Mouse (Mus musculus) midbrain, embryonic 16.5 days (tissue): ENCODE data around the gene Hdlbp. TPM values are rescaled to one million over a fixed set of nuclear protein-coding genes. Genes with fewer than 3 reads are reported as not detected.
A peak's percentile ranks its signal among the peaks of the same experiment; 100 is the strongest.
"Not testable (repeated sequence)": the region's sequence is repeated elsewhere in the genome, so short reads cannot be mapped to it uniquely, and the experiment has no call there.

Experiments used
- ATAC-seq: fragments of 200-750 bp; cut with Nextera tagmentation; 2 replicates; pipeline ENCODE4 v1.8.0; 2017; ENCODE audit warnings: moderate TSS enrichment
- H3K27ac ChIP-seq: fragments of 300-500 bp; sonication (generic); 2 replicates; pipeline ENCODE4 v1.5.1; 2014; ENCODE audit warnings: mild to moderate bottlenecking, low read length, mixed read lengths
- H3K27me3 ChIP-seq: fragments of 300-500 bp; sonication (generic); 2 replicates; pipeline ENCODE4 v1.6.1; 2014; ENCODE audit warnings: low read depth, low read length, mixed read lengths; ENCODE audit not compliant: control insufficient read depth, insufficient read depth
- H3K36me3 ChIP-seq: fragments of 300-500 bp; sonication (generic); 2 replicates; pipeline ENCODE4 v1.6.1; 2014; ENCODE audit warnings: mild to moderate bottlenecking, low read length, moderate library complexity, mixed read lengths; ENCODE audit not compliant: control insufficient read depth, insufficient read depth
- H3K4me1 ChIP-seq: fragments of 300-500 bp; sonication (generic); 2 replicates; pipeline ENCODE4 v1.6.1; 2014; ENCODE audit warnings: mild to moderate bottlenecking, low read length, mixed read lengths; ENCODE audit not compliant: control insufficient read depth, insufficient read depth
- H3K4me2 ChIP-seq: fragments of 300-500 bp; sonication (generic); 2 replicates; pipeline ENCODE4 v1.6.1; 2014; ENCODE audit warnings: mild to moderate bottlenecking, low read length, mixed read lengths
- H3K4me3 ChIP-seq: fragments of 300-500 bp; sonication (generic); 2 replicates; pipeline ENCODE4 v1.5.1; 2014; ENCODE audit warnings: low read depth, mild to moderate bottlenecking, low read length, moderate library complexity, mixed read lengths
- H3K9ac ChIP-seq: fragments of 300-500 bp; sonication (generic); 2 replicates; pipeline ENCODE4 v1.6.1; 2014; ENCODE audit warnings: low read depth, low read length, mixed read lengths
- H3K9me3 ChIP-seq: fragments of 300-500 bp; sonication (generic); replicated peaks from 2 replicates; pipeline ENCODE4 v1.6.1; 2014; ENCODE audit warnings: mild to moderate bottlenecking, low read length, mixed read lengths; ENCODE audit not compliant: control insufficient read depth, poor library complexity, severe bottlenecking
- WGBS: fragments of 180-500 bp; shearing (Covaris S2); extraction: QIAGEN DNeasy Blood & Tissue Kit; methylation state at CpG from one replicate; pipeline ENCODE4 v1.1.7; 2014; 5-methylcytosine and 5-hydroxymethylcytosine counted together
- polyA plus RNA-seq: library from polyadenylated mRNA; unstranded; fragments of >200 nt; fragmentation: Nextera tagmentation; extraction: Ambion mirVana; gene quantifications from 2 replicates; pipeline ENCODE4 v1.2.1, GENCODE M21; 2015

Gene Hdlbp
- polyA plus RNA-seq, 1 experiment from 2014 or later = 53.5 TPM

DNA sequence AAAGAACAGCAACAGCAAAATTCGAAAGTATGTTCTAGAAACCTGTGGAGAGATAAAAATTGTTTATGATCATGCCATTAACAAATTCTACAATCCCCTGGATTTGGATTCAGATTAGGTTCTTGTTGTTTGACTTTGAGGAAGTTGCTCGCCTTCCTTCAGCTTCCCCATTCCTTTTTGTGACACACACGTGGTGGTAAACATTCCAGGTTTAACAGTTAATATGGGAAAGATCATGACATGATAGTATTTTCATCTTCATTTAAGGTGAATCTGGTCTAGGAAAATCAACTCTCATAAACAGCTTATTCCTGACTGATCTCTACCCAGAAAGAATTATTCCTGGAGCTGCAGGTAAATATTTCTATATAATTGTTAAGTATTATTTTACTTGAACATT lies 16.7 kb upstream of the Hdlbp start:
- Histone ChIP-seq H3K9me3 (no peaks in the 10 kb centered on the region), H3K27me3 (no peaks in the 10 kb centered on the region), H3K4me1 (no peaks in the 10 kb centered on the region), H3K4me3 (no peak overlapping the region), H3K4me2 (no peak overlapping the region), H3K9ac (no peak overlapping the region), H3K27ac (no peak overlapping the region), H3K36me3 (peaks cover 8% of the 10 kb centered on the region)
- no peak for ATAC-seq
- WGBS = 84% methylated on average over 3 of the region's 3 CpGs

DNA sequence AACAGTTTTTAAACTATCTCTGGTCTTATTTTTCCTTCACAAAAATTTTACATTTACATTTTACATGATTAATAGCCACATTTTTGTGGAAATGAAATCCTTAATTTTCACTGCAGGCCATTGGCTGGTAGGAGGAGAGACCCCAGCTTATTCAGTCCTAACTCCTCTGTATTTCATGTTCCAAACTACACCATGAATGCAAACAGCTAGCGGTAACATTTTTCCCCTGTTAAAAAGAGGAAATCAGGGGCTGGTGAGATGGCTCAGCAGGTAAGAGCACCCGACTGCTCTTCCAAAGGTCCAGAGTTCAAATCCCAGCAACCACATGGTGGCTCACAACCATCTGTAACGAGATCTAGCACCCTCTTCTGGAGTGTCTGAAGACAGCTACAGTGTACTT lies 7.7 kb upstream of the Hdlbp start:
- ATAC-seq, H3K9ac ChIP-seq, H3K4me3 ChIP-seq, H3K4me1 ChIP-seq, H3K4me2 ChIP-seq, H3K36me3 ChIP-seq, H3K9me3 ChIP-seq, H3K27ac ChIP-seq, H3K27me3 ChIP-seq: not testable (repeated sequence)
- WGBS = 99% methylated on average over 2 of the region's 3 CpGs

GRCm38 (mm10) chr1:93479476-93480083 lies 965 bp upstream of the Hdlbp start:
- peak; percentile 2; the same call in 1 of the 2 replicates for ATAC-seq
- peak overlapping the region; percentile 88 for H3K9ac ChIP-seq
- WGBS = 5% methylated on average over 23 of the region's 23 CpGs
- H3K4me1 ChIP-seq = peaks cover 17% of the 10 kb centered on the region
- H3K36me3 ChIP-seq = no peaks in the 10 kb centered on the region
- no peaks in the 10 kb centered on the region for H3K9me3 ChIP-seq
- peak overlapping the region; percentile 87 for H3K4me3 ChIP-seq
- peak overlapping the region; percentile 67 for H3K4me2 ChIP-seq
- peak overlapping the region; percentile 97 for H3K27ac ChIP-seq
- H3K27me3 ChIP-seq = no peaks in the 10 kb centered on the region

DNA sequence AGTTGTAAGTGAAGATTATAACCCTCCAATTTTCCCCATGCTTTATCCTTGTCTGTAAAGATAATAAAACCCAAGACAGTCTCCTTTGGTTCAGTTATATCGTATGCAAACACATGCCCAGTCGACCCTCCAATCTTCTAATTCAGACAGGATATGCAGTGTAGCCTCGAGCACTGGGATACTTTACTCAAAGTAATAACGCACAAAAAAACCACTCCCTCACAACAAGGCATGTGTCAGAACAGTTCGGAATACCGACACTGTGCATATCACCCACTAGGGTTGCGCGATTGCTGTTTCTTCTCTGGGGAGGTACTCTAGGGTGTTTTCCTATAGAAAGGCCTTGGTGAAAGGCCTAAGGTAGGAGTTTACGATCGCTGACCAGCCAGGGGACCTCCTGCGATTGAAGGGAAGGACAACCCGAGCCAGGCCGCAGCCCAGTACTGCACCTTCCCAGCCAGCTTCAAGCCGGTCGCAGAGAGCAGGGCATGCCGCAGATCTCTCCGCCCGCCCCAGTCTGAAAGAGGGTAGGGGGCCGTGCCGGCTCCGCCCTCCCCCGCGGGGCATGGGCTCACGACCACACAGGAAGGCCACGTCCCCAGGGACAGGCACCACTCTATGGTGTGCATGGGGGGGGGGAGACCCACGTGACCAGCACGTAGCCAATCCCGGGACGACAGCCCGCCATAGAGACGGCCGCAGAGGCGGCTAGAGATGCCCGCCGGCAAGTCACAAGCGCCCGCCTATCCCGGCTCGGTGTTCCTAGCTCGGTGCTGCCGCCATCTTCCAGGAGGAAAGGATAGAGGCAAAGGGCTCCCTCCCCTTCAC lies 643 bp downstream of the Hdlbp start:
- Histone ChIP-seq H3K27ac (peak overlapping the region; percentile 97), H3K4me1 (peaks cover 17% of the 10 kb centered on the region), H3K4me3 (peak overlapping the region; percentile 87), H3K27me3 (no peaks in the 10 kb centered on the region), H3K4me2 (peak overlapping the region; percentile 54), H3K9me3 (no peaks in the 10 kb centered on the region), H3K36me3 (no peaks in the 10 kb centered on the region), H3K9ac (peak overlapping the region; percentile 92)
- ATAC-seq = peak; percentile 97
- WGBS = under 1% methylated on average over 40 of the region's 41 CpGs

DNA sequence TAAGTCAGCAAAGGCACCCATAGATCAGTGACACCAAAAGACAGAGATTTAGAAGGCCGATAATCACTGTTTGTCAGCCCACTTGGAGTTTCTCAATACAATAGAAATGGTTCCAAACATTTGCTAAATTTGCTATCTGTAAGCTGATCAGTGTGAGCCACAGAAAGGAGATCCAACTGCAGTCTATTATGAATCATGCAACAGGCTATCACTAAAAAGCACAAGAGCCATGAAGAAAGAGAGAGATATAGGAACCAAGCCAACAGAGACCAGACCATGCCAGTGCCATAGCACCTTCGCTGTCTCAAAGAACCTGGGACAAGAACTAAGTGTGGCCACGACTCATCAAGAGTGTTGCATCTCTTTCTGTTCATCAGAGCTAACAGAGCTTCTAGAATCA lies 2.9 kb downstream of the Hdlbp start:
- no peaks in the 10 kb centered on the region for H3K27me3 ChIP-seq
- H3K9me3 ChIP-seq = no peaks in the 10 kb centered on the region
- no peaks in the 10 kb centered on the region for H3K36me3 ChIP-seq
- H3K4me1 ChIP-seq = peaks cover 13% of the 10 kb centered on the region
- no peak overlapping the region for H3K4me2 ChIP-seq
- ATAC-seq = no peak
- H3K9ac ChIP-seq = no peak overlapping the region
- H3K4me3 ChIP-seq = no peak overlapping the region
- WGBS = 93% methylated on average over 3 of the region's 3 CpGs
- no peak overlapping the region for H3K27ac ChIP-seq

GRCm38 (mm10) chr1:93468626-93469025 lies 10.0 kb downstream of the Hdlbp start:
- Histone ChIP-seq H3K9ac (no peak overlapping the region), H3K4me1 (no peaks in the 10 kb centered on the region), H3K27ac (no peak overlapping the region), H3K9me3 (no peaks in the 10 kb centered on the region), H3K4me2 (no peak overlapping the region), H3K36me3 (no peaks in the 10 kb centered on the region), H3K27me3 (no peaks in the 10 kb centered on the region), H3K4me3 (no peak overlapping the region)
- WGBS = 92% methylated on average over 4 of the region's 4 CpGs
- no peak for ATAC-seq

- Histone ChIP-seq H3K4me3 (no peak overlapping the region), H3K4me2 (no peak overlapping the region), H3K36me3 (no peaks in the 10 kb centered on the region), H3K27ac (no peak overlapping the region), H3K9me3 (no peaks in the 10 kb centered on the region), H3K9ac (no peak overlapping the region), H3K27me3 (no peaks in the 10 kb centered on the region), H3K4me1 (no peaks in the 10 kb centered on the region)
- no peak for ATAC-seq
Measured at GRCm38 (mm10) chr1:93465746-93466145, 12.9 kb downstream of the Hdlbp start.

- Histone ChIP-seq H3K27ac (no peak overlapping the region), H3K4me1 (no peaks in the 10 kb centered on the region), H3K36me3 (no peaks in the 10 kb centered on the region), H3K4me3 (no peak overlapping the region), H3K9ac (no peak overlapping the region), H3K4me2 (no peak overlapping the region), H3K27me3 (no peaks in the 10 kb centered on the region), H3K9me3 (no peaks in the 10 kb centered on the region)
- no peak for ATAC-seq
Measured at GRCm38 (mm10) chr1:93465066-93465465, 13.5 kb downstream of the Hdlbp start.

DNA sequence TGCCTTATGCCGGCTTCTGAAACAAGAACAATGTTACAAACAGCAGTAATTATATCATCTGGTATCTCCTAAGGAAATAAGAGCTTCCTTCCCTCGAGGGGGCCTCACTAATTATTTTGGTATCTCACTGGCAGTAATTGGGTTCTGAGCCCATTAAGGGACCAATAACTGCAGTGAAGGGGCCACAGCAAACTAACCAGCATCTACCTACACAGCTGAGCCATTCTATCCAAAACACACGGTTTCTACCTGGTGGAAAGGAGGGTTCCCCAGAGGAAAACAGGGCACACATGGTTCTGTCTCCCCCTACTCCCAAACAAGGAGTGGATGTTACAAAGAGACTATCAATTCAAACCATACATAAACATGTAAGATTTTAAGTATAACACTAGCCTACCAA lies 19.5 kb downstream of the Hdlbp start:
- no peak overlapping the region for H3K4me3 ChIP-seq
- H3K4me2 ChIP-seq = no peak overlapping the region
- no peaks in the 10 kb centered on the region for H3K4me1 ChIP-seq
- no peak for ATAC-seq
- H3K27ac ChIP-seq = no peak overlapping the region
- no peaks in the 10 kb centered on the region for H3K9me3 ChIP-seq
- no peaks in the 10 kb centered on the region for H3K36me3 ChIP-seq
- no peaks in the 10 kb centered on the region for H3K27me3 ChIP-seq
- 62% methylated on average over 3 of the region's 3 CpGs for WGBS
- H3K9ac ChIP-seq = no peak overlapping the region
